Mouse (Mus musculus) cortical plate, adult 2 months (tissue): ENCODE results near the gene Fbxw27.
"Not testable (repeated sequence)": the region's sequence is repeated elsewhere in the genome, so short reads cannot be mapped to it uniquely, and the experiment has no call there.

Source experiments
- CTCF ChIP-seq: fragments of 200-500 bp; IDR thresholded peaks from 2 replicates; pipeline ENCODE4 v1.5.1; 2011; ENCODE audit warnings: mild to moderate bottlenecking, control low read depth, low read length; ENCODE audit not compliant: insufficient read depth; ENCODE audit errors: extremely low read depth
- POLR2A ChIP-seq: fragments of 200-500 bp; IDR thresholded peaks from 2 replicates; pipeline ENCODE4 v1.6.1; 2011; ENCODE audit warnings: mild to moderate bottlenecking, low read length, control low read depth; ENCODE audit not compliant: insufficient read depth; ENCODE audit errors: extremely low read depth

GRCm38 (mm10) chr9:109790570-109790969, at the start of gene Fbxw27:
- not testable (repeated sequence) for TF ChIP-seq CTCF, POLR2A
